Mouse (Mus musculus): ENCODE results near the gene Gucy2f.
"Not testable (repeated sequence)": the region's sequence is repeated elsewhere in the genome, so short reads cannot be mapped to it uniquely, and the experiment has no call there.

Gene Gucy2f

GRCm38 (mm10) chrX:142196831-142197230, at the start of gene Gucy2f:
Gene Gucy2f, minus strand, starts transcription at chrX:142196931.
- in situ Hi-C loops (cut with MboI), result no loop called here

- in situ Hi-C loops (cut with MboI), result no loop called here
Measured at GRCm38 (mm10) chrX:142245682-142246327, 49.1 kb upstream of the Gucy2f start.

GRCm38 (mm10) chrX:142237101-142237500, 40.4 kb upstream of the Gucy2f start:
- in situ Hi-C loops (cut with MboI), result no loop called here

- in situ Hi-C loops (cut with MboI), result not testable (repeated sequence)
Measured at GRCm38 (mm10) chrX:142236146-142236545, 39.4 kb upstream of the Gucy2f start.

- in situ Hi-C loops (cut with MboI), result no loop called here
Measured at GRCm38 (mm10) chrX:142228769-142229158, 32.0 kb upstream of the Gucy2f start.

- in situ Hi-C loops (cut with MboI), result no loop called here
Measured at GRCm38 (mm10) chrX:142228055-142228768, 31.5 kb upstream of the Gucy2f start.

GRCm38 (mm10) chrX:142227398-142228054, 30.8 kb upstream of the Gucy2f start:
- in situ Hi-C loops (cut with MboI), result no loop called here

GRCm38 (mm10) chrX:142226542-142226941, 29.8 kb upstream of the Gucy2f start, which contains the start of gene Nxt2:
Gene Nxt2, plus strand, starts transcription at chrX:142226770.
- in situ Hi-C loops (cut with MboI), result no loop called here

GRCm38 (mm10) chrX:142200295-142200694, 3.6 kb upstream of the Gucy2f start:
- in situ Hi-C loops (cut with MboI), result no loop called here

GRCm38 (mm10) chrX:142195551-142195950, 1.2 kb downstream of the Gucy2f start:
- in situ Hi-C loops (cut with MboI), result no loop called here

GRCm38 (mm10) chrX:142194420-142194819, 2.3 kb downstream of the Gucy2f start:
- in situ Hi-C loops (cut with MboI), result no loop called here

- in situ Hi-C loops (cut with MboI), result no loop called here
Measured at GRCm38 (mm10) chrX:142190355-142190754, 6.4 kb downstream of the Gucy2f start.

- in situ Hi-C loops (cut with MboI), result no loop called here
Measured at GRCm38 (mm10) chrX:142189023-142189703, 7.6 kb downstream of the Gucy2f start.

GRCm38 (mm10) chrX:142182026-142182425, 14.7 kb downstream of the Gucy2f start:
- in situ Hi-C loops (cut with MboI), result no loop called here

- in situ Hi-C loops (cut with MboI), result no loop called here
Measured at GRCm38 (mm10) chrX:142176981-142177380, 19.8 kb downstream of the Gucy2f start.

- in situ Hi-C loops (cut with MboI), result no loop called here
Measured at GRCm38 (mm10) chrX:142115779-142116178, 81.0 kb downstream of the Gucy2f start.

GRCm38 (mm10) chrX:142111236-142111635, 85.5 kb downstream of the Gucy2f start:
- in situ Hi-C loops (cut with MboI), result no loop called here

- in situ Hi-C loops (cut with MboI), result no loop called here
Measured at GRCm38 (mm10) chrX:142096904-142097303, 99.8 kb downstream of the Gucy2f start.

- in situ Hi-C loops (cut with MboI), result no loop called here
Measured at GRCm38 (mm10) chrX:142095579-142095978, 101.2 kb downstream of the Gucy2f start.

- in situ Hi-C loops (cut with MboI), result no loop called here
Measured at GRCm38 (mm10) chrX:142062585-142062984, 134.1 kb downstream of the Gucy2f start.

Measured in mature B cell (primary cell).